Mouse (Mus musculus): ENCODE measurements around the gene Myo15b. TPM values are rescaled to one million over a fixed set of nuclear protein-coding genes. Genes with fewer than 3 reads are reported as not detected.

Gene Myo15b
- not detected in 3 replicates for total RNA-seq (2017)

- no peak for ATAC-seq (replicated peaks; ENCODE audit: insufficient number of reproducible peaks, low FRiP score, low TSS enrichment, poor library complexity, severe bottlenecking)
Measured at GRCm38 (mm10) chr11:115858354-115858753, at the start of gene Myo15b. Gene Myo15b, plus strand, starts transcription at chr11:115858406.

DNA sequence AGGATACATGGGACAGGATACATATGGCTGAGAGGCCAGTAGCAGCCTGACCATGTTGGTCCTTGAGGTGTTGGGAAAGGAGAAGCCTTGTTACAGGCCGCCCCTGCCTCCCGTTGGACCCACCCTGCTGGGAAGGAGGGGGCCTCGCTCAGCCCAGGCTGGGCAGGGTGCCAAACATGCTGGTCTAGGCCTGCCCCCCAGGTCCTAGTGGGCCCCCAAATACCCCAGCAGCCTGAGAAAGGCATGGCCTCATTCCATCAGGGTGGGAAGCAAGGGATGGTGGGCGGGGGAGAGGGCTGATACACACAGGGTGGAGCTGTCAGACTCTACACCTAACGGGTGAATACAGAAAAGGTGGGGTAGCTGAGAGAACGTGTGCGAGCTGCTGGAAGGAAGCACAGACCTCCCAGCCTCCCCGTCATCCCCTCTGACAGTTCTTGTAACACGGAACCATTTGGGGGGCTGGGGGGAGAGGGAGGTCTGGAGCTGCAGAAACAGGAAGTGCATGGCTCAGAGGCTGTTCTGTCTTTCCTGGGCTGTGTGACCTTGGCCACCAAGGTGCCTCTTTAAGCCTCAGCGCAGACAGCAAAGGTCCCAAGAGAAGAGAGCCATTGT lies 49.4 kb upstream of the Myo15b start:
- ATAC-seq (replicated peaks; ENCODE audit: insufficient number of reproducible peaks, low FRiP score, low TSS enrichment, poor library complexity, severe bottlenecking), result no peak

DNA sequence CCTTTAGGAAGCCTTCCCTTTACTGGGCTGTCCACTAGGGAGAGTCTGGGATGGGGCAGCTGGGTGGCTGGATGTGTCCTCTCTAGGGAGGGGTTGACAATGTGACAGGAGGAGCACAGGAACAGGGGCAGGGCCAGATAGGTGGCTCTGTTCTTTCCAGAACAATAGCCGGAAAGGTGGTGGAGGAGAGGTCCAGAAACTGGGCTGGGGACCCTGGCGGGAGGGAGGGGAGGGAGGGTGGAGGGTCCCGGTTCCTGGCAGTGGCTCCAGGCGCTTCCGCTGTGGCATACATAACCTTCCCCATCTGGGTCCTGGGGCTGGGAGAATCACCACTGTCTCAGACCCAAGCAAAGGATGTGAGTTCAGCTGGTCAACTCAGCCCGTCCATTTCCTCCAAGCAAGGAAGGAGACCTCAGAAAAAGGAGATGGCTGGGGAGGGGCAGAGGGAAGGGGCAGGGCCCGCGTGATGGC lies 48.9 kb upstream of the Myo15b start:
- no peak for ATAC-seq (replicated peaks; ENCODE audit: insufficient number of reproducible peaks, low FRiP score, low TSS enrichment, poor library complexity, severe bottlenecking)

DNA sequence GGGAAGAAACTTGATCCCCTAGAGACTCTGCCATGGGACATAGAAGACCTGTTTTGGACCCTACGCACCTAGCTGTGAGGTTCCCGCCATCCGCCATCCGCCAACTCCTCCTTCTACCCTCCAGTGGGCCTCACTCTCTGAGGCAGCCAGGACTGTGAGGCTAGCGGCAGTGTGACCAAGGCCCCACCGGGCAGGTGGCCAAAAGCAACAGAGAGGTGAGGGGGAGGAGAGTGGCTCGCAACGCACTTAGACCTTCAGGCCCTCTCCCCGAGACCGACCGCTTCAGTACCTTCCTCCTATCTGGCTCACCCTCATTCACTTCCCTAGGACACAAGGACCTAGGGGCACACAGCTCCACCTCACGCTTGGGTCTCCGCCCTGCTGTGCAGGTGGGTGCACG lies 47.8 kb upstream of the Myo15b start:
- no peak for ATAC-seq (replicated peaks; ENCODE audit: insufficient number of reproducible peaks, low FRiP score, low TSS enrichment, poor library complexity, severe bottlenecking)

GRCm38 (mm10) chr11:115811381-115812093 lies 46.7 kb upstream of the Myo15b start:
- ATAC-seq (replicated peaks; ENCODE audit: insufficient number of reproducible peaks, low FRiP score, low TSS enrichment, poor library complexity, severe bottlenecking), result no peak

GRCm38 (mm10) chr11:115812095-115812494 lies 46.1 kb upstream of the Myo15b start:
- ATAC-seq (replicated peaks; ENCODE audit: insufficient number of reproducible peaks, low FRiP score, low TSS enrichment, poor library complexity, severe bottlenecking), result no peak

DNA sequence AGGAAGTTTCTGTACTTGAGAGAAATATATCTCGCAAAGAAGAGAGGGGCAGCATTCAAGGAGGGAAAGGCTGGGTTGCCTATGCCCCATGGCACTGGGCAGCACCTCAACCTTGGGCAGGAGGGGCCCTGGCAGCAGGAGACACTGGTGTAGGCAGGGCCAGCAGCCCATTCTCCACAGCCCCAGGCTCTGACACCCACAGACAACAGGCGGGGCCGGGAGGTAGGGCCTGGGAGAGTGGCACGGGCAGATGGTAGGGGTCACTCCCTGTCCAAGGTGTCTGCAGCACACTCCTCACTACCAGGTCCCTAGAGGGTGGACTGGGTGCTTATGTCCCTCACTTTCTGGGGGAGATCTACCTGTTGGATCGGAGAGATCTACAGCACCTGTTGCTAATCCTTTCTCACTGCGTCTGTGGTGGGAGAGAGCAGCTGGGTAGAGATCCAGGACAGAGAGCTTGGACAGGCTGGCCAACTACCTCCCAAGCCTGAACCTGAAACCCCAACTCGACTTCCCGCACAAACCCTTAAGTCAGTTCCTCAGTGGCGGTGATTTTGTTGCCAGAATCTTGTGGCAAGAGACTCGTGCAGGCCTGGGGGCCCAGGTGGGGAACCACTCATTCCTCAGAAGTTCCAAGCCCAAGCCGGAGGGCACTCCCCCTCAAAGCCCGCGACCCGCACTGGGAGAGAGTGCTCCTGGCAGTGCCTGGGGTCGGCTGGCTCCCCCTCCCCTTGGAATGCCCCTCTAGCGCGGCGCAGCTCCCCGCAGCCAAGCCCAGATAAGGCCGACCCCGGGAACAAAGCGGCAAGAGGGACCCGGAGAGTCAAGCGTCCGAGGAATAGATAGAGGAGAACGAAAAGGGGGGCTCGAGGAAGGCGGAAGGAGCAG lies 45.4 kb upstream of the Myo15b start:
- no peak for ATAC-seq (replicated peaks; ENCODE audit: insufficient number of reproducible peaks, low FRiP score, low TSS enrichment, poor library complexity, severe bottlenecking)

- ATAC-seq (replicated peaks; ENCODE audit: insufficient number of reproducible peaks, low FRiP score, low TSS enrichment, poor library complexity, severe bottlenecking), result peak; percentile 82
Measured at GRCm38 (mm10) chr11:115813507-115814296, 44.5 kb upstream of the Myo15b start, which contains the start of gene Caskin2. Gene Caskin2, minus strand, starts transcription at chr11:115813639.

DNA sequence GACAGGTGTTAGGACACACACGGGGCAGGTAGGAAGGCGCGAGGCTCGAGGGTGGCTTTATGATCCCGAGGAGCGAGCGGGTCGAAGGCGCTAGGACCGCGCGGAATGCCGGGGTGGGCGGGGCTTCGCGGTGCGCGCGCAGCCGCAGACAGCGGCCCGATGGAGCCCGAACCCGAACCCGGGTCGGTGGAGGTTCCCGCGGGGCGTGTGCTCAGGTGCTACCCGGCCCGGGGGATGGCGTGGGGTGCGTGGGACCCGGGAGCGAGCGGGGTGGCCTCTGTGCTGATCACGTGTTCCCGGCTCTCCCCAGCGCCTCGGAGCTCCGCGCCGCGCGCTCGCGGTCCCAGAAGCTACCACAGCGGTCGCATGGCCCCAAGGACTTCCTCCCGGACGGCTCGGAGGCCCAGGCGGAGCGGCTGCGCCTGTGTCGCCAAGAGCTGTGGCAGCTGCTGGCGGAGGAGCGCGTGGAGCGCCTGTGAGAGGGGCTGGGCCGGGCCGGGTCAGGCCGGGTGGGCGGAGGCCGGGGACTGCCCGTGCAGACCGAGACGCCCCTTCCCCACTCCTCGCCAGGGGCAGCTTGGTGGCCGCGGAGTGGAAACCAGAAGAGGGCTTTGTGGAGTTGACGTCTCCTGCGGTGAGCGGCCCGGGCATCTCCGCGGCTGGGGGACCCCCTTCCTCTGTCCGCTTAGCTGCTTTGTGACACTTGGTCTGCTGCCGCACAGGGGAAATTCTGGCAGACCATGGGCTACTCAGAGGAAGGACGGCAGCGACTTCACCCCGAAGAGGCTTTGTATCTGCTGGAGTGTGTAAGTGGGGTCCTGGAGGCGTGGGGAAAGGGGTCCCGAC lies 43.4 kb upstream of the Myo15b start, which contains the start of gene Tsen54:
Gene Tsen54 (plus strand): TSS at position 120 of the 846 bp plus-strand sequence.
- ATAC-seq (replicated peaks; ENCODE audit: insufficient number of reproducible peaks, low FRiP score, low TSS enrichment, poor library complexity, severe bottlenecking), result peak; percentile 38

DNA sequence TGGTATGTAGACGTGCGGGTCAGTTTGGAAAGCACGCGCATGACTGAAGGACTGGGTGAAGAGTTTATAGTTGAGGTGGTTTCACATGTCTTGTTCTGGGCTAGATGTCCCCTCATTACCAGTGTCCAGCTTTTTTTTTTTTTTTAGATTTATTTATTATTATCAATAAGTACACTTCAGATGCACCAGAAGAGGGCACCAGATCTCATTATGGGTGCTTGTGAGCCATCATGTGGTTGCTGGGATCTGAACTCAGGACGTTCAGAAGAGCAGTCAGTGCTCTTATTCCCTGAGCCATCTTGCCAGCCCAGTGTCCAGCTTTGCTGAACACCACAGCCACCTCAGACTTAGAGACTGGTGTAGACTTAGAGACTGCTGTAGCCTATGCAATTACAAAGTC lies 40.9 kb upstream of the Myo15b start:
- no peak for ATAC-seq (replicated peaks; ENCODE audit: insufficient number of reproducible peaks, low FRiP score, low TSS enrichment, poor library complexity, severe bottlenecking)

DNA sequence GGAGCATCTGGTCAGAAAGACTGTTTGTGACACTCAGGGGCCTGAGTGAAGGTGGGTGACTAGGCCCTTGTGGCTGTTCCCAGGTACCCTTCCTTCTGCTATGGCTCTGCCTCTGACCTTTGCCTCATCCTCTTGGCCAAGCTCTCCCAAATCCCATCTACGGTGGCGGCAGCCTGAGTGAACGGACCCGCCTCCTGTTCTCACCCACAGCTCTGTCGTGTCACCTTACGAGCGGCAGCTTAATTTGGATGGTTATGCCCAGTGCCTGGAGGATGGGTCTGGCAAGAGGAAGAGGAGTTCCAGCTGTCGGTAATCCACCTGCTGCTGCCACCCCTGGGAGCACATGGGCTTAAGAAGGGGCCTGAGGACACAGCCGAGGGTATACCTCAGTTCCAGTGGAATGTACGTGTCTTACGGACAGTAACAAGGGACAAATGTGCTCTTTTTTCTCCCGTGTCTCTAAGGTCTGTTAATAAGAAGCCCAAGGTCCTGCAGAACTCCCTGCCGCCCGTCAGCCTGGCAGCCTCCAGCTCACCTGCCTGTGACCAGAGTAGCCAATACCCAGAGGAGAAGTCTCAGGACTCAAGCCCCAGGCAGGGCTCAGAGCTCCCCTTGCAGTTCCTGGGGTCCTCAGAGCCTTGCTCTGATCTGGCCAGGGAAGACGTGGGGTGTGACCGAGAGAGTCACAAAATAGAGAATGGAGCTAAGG lies 38.1 kb upstream of the Myo15b start:
- ATAC-seq (replicated peaks; ENCODE audit: insufficient number of reproducible peaks, low FRiP score, low TSS enrichment, poor library complexity, severe bottlenecking), result no peak

DNA sequence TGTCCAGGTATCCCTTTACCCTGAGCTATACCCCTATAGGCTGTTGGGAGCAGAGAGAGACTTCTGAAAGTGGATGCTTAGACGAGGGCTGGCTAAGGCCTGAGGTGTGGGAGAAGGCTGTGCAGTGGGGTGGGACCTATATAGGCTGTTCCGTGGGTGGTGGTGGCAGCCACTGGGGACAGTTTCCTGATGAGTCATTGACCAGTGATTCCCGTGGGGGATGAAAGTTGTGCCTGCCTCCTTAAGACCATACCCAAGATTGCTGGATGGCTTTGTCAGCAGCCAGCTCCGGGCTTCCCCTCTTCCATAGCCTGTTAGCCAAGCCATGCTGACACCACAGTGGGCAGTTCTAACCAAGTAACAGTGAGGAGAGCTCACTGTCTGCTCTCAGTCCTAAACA lies 37.2 kb upstream of the Myo15b start:
- ATAC-seq (replicated peaks; ENCODE audit: insufficient number of reproducible peaks, low FRiP score, low TSS enrichment, poor library complexity, severe bottlenecking), result no peak

GRCm38 (mm10) chr11:115823774-115824740 lies 34.1 kb upstream of the Myo15b start, which contains the start of gene Llgl2:
Gene Llgl2, plus strand, starts transcription at chr11:115824049.
- ATAC-seq (replicated peaks; ENCODE audit: insufficient number of reproducible peaks, low FRiP score, low TSS enrichment, poor library complexity, severe bottlenecking), result peak; percentile 82

DNA sequence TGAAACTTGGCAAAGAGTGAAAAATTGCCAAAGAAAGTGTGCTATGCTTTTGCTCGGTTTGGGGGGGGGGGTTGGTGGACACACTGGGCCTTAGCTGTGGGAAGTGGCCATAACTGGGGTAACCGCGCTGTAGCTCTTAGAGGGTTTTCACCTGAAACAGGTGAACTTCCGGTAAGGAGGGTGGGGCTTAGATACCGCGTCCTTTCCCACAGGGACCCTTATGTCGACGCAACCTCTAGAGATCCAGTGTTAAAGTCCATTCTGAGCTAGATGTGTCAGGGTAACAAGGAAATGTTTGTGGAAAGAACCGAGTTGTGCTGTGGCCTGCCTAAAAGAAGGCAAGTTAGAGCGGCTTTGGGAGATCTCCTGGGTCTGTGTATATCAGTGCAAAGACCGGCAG lies 33.4 kb upstream of the Myo15b start:
- no peak for ATAC-seq (replicated peaks; ENCODE audit: insufficient number of reproducible peaks, low FRiP score, low TSS enrichment, poor library complexity, severe bottlenecking)

DNA sequence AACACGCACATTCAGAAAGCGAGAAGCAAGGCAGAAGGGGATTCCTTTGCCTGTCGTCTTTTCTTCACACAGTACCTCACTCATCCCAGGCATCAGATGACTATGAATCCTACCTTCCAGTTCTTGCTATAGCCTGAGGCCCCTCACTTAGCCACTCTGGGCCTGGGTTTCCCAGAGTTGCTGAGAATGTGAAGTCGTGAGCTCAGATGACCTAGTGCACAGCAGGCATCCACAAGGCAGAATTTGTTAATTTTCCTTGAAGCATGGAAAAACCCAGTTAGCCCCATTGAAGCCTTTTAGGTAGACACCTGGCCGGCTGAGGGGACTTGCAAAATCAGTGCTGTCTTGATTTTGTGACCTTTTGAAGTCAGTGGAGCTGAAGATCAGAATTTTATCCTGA lies 31.7 kb upstream of the Myo15b start:
- no peak for ATAC-seq (replicated peaks; ENCODE audit: insufficient number of reproducible peaks, low FRiP score, low TSS enrichment, poor library complexity, severe bottlenecking)

DNA sequence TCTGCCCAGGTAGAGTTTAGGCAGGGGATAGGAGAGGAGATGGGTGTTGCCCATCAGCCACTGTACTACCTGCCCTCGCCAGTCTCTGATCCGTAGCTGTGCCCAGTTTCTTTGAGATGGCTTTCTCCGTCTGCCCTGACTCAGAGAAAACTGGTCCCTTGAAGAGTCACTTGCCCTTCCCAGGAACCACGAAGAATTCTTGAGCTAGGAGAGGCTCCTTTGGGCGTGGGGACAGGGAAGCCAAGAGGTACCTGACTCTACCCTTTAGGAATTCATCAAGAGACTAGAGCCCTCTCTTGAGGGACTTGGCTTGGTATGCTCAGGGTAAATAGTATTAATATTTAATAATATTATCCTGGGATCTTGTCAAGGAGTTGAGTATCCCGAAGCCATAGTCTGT lies 30.6 kb upstream of the Myo15b start:
- ATAC-seq (replicated peaks; ENCODE audit: insufficient number of reproducible peaks, low FRiP score, low TSS enrichment, poor library complexity, severe bottlenecking), result no peak

Data from monocyte, adult 5-6 weeks (primary cell).